Mouse (Mus musculus) midbrain, embryonic 16.5 days (tissue): ENCODE measurements at regions not wholly inside any gene's neighbourhood (a gene's known extent, or its start where the extent isn't known, plus 50 kb on each side); places are given as distances from the start of the nearest gene placed in this dataset.

Experiments
- ATAC-seq: fragments of 200-750 bp; cut with Nextera tagmentation; 2 replicates; pipeline ENCODE4 v1.8.0; 2017; ENCODE audit warnings: moderate TSS enrichment
- H3K27ac ChIP-seq: fragments of 300-500 bp; sonication (generic); 2 replicates; pipeline ENCODE4 v1.5.1; 2014; ENCODE audit warnings: mild to moderate bottlenecking, low read length, mixed read lengths
- H3K27me3 ChIP-seq: fragments of 300-500 bp; sonication (generic); 2 replicates; pipeline ENCODE4 v1.6.1; 2014; ENCODE audit warnings: low read depth, low read length, mixed read lengths; ENCODE audit not compliant: control insufficient read depth, insufficient read depth
- H3K36me3 ChIP-seq: fragments of 300-500 bp; sonication (generic); 2 replicates; pipeline ENCODE4 v1.6.1; 2014; ENCODE audit warnings: mild to moderate bottlenecking, low read length, moderate library complexity, mixed read lengths; ENCODE audit not compliant: control insufficient read depth, insufficient read depth
- H3K4me1 ChIP-seq: fragments of 300-500 bp; sonication (generic); 2 replicates; pipeline ENCODE4 v1.6.1; 2014; ENCODE audit warnings: mild to moderate bottlenecking, low read length, mixed read lengths; ENCODE audit not compliant: control insufficient read depth, insufficient read depth
- H3K4me2 ChIP-seq: fragments of 300-500 bp; sonication (generic); 2 replicates; pipeline ENCODE4 v1.6.1; 2014; ENCODE audit warnings: mild to moderate bottlenecking, low read length, mixed read lengths
- H3K4me3 ChIP-seq: fragments of 300-500 bp; sonication (generic); 2 replicates; pipeline ENCODE4 v1.5.1; 2014; ENCODE audit warnings: low read depth, mild to moderate bottlenecking, low read length, moderate library complexity, mixed read lengths
- H3K9ac ChIP-seq: fragments of 300-500 bp; sonication (generic); 2 replicates; pipeline ENCODE4 v1.6.1; 2014; ENCODE audit warnings: low read depth, low read length, mixed read lengths
- H3K9me3 ChIP-seq: fragments of 300-500 bp; sonication (generic); replicated peaks from 2 replicates; pipeline ENCODE4 v1.6.1; 2014; ENCODE audit warnings: mild to moderate bottlenecking, low read length, mixed read lengths; ENCODE audit not compliant: control insufficient read depth, poor library complexity, severe bottlenecking
- WGBS: fragments of 180-500 bp; shearing (Covaris S2); extraction: QIAGEN DNeasy Blood & Tissue Kit; methylation state at CpG from one replicate; pipeline ENCODE4 v1.1.7; 2014; 5-methylcytosine and 5-hydroxymethylcytosine counted together

- H3K9ac ChIP-seq = no peak overlapping the region
- no peaks in the 10 kb centered on the region for H3K9me3 ChIP-seq
- no peak overlapping the region for H3K27ac ChIP-seq
- no peaks in the 10 kb centered on the region for H3K4me1 ChIP-seq
- H3K4me3 ChIP-seq = no peak overlapping the region
- H3K36me3 ChIP-seq = no peaks in the 10 kb centered on the region
- WGBS = 98% methylated on average over 1 of the region's 1 CpGs
- no peak for ATAC-seq
- no peak overlapping the region for H3K4me2 ChIP-seq
- H3K27me3 ChIP-seq = no peaks in the 10 kb centered on the region
Measured at GRCm38 (mm10) chr1:176443712-176444111, 168.6 kb upstream of the Pld5 start.

DNA sequence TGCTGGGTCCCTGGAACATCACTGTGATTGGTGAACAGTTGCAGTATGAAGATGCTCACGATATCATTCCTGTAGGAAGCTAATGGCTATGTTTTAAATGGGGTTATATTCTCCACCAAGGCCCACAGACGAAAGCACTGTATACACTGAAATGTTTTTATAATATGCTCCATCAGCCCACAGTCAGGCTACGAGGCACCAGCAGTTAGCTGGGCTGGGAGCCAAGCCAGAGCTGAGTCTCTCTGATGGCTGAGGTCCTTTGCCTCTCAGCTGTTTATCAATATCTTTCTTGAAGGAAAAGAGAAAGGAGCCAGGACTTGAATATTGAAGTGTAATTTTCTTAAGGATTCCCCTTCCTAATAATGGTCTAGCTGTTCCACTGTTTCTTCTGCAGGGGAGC lies 165.1 kb upstream of the Pld5 start:
- WGBS = 70% methylated on average over 3 of the region's 3 CpGs
- H3K36me3 ChIP-seq = no peaks in the 10 kb centered on the region
- H3K27me3 ChIP-seq = no peaks in the 10 kb centered on the region
- no peaks in the 10 kb centered on the region for H3K9me3 ChIP-seq
- ATAC-seq = no peak
- no peak overlapping the region for H3K9ac ChIP-seq
- H3K4me2 ChIP-seq = no peak overlapping the region
- no peak overlapping the region for H3K27ac ChIP-seq
- H3K4me3 ChIP-seq = no peak overlapping the region
- H3K4me1 ChIP-seq = peaks cover 4% of the 10 kb centered on the region; the same call in 1 of the 2 replicates

GRCm38 (mm10) chr1:176427835-176428234 lies 152.7 kb upstream of the Pld5 start:
- H3K9ac ChIP-seq = no peak overlapping the region
- H3K27ac ChIP-seq = no peak overlapping the region

DNA sequence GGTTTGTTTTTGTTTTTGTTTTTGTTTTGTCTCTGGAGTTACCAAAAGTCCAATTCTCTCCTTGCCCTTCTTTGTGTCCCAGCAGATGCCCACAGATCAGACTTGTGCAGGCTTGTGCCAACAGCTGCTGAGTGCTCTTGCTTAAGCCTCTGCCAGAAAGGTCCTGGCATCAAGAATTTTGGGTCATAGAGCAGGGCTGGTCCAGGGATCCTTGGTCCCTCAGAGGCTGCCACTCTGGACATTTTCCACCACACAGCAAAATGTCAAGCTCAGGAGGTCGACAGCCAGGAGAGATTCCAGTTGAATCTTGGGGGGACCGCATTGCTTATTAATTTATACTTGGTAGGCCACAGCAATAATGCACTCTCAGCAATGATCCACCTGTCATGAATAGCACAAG lies 151.9 kb upstream of the Pld5 start:
- Histone ChIP-seq H3K9me3 (no peaks in the 10 kb centered on the region), H3K4me2 (no peak overlapping the region), H3K4me1 (no peaks in the 10 kb centered on the region), H3K27ac (no peak overlapping the region), H3K27me3 (no peaks in the 10 kb centered on the region), H3K36me3 (no peaks in the 10 kb centered on the region), H3K9ac (no peak overlapping the region), H3K4me3 (no peak overlapping the region)
- ATAC-seq = no peak
- 82% methylated on average over 2 of the region's 2 CpGs for WGBS

More at GRCm38 (mm10) chr1:176427835-176428234, 152.7 kb upstream of the Pld5 start:
- Histone ChIP-seq H3K4me1 (no peaks in the 10 kb centered on the region), H3K36me3 (no peaks in the 10 kb centered on the region), H3K27me3 (no peaks in the 10 kb centered on the region), H3K4me2 (no peak overlapping the region), H3K9me3 (no peaks in the 10 kb centered on the region), H3K4me3 (no peak overlapping the region)
- ATAC-seq = no peak
- WGBS = 42% methylated on average over 4 of the region's 4 CpGs

DNA sequence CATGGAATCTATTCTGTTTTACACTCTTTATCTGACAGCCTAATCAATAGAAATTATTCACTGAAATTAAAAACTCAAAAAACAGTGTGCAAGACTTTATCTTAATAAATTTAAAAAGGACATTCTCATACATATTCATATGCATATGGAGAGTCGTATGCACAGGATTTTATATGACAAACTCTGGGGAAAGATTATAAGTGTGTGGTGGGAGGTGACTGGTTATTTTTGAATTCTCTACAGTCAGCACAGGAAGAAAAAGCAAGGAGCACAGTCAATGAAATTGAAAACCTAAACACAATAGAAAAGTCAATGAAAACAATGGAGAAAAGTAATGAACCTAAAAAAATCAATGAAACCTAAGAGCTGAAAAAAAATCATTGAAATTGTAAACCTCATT lies 142.1 kb upstream of the Pld5 start:
- Histone ChIP-seq H3K9me3 (no peaks in the 10 kb centered on the region), H3K27me3 (no peaks in the 10 kb centered on the region), H3K36me3 (no peaks in the 10 kb centered on the region), H3K4me2 (no peak overlapping the region), H3K9ac (no peak overlapping the region), H3K4me1 (no peaks in the 10 kb centered on the region), H3K4me3 (no peak overlapping the region), H3K27ac (no peak overlapping the region)
- 81% methylated on average over 1 of the region's 1 CpGs for WGBS
- no peak for ATAC-seq

GRCm38 (mm10) chr1:176404128-176404527 lies 129.0 kb upstream of the Pld5 start:
- Histone ChIP-seq H3K36me3 (no peaks in the 10 kb centered on the region), H3K4me1 (no peaks in the 10 kb centered on the region), H3K27me3 (no peaks in the 10 kb centered on the region), H3K9ac (no peak overlapping the region), H3K9me3 (no peaks in the 10 kb centered on the region), H3K4me3 (no peak overlapping the region), H3K27ac (no peak overlapping the region), H3K4me2 (no peak overlapping the region)
- ATAC-seq = no peak
- WGBS = 91% methylated on average over 3 of the region's 3 CpGs

DNA sequence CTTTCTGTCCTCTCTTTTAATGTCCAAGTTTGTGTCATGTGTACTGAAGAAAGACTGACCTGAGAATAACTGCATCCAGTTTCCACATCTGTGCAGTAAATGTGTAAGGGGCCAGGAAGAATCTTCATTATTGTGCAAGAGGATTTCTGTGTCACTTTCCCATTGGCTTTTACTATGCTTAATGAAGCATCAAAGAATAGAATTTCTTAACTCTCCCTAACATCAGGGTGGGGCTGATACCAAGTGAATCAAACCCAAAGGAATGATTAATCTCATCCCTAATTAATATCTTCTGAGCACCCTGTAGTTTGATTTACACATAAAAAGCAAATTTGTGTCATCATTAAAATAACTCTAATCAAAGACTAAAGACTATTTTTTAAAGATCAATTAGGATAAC lies 104.5 kb upstream of the Pld5 start:
- H3K27ac ChIP-seq = no peak overlapping the region
- H3K4me3 ChIP-seq = no peak overlapping the region
- no peaks in the 10 kb centered on the region for H3K4me1 ChIP-seq
- H3K27me3 ChIP-seq = no peaks in the 10 kb centered on the region
- no peak overlapping the region for H3K4me2 ChIP-seq
- no peaks in the 10 kb centered on the region for H3K9me3 ChIP-seq
- no peaks in the 10 kb centered on the region for H3K36me3 ChIP-seq
- H3K9ac ChIP-seq = no peak overlapping the region
- 0 out of 2 replicates have a peak, but pooled peaks have one; percentile 54 for ATAC-seq

DNA sequence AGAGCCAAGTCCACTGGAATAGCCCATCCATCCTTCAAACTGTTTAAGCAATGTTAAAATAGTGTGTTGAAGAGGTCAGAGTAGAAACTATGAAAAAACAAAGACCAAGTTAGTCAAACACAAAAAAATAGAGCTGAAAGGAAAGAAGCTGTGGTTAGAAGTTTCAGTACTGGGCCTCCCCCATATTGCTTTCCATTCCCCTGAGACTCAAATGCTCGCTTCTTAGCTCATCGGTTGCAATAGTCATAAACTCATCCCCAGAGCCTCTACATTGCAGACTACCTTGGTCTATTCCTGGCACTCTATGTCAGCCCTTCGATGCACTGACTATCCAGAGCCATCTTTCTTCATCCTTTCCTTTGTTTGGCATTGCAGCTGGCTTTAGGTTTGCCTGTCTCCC lies 91.8 kb upstream of the Pld5 start:
- no peaks in the 10 kb centered on the region for H3K36me3 ChIP-seq
- no peaks in the 10 kb centered on the region for H3K4me1 ChIP-seq
- H3K4me2 ChIP-seq = no peak overlapping the region
- no peak overlapping the region for H3K27ac ChIP-seq
- no peaks in the 10 kb centered on the region for H3K27me3 ChIP-seq
- WGBS = 89% methylated on average over 3 of the region's 3 CpGs
- no peak for ATAC-seq
- H3K9me3 ChIP-seq = no peaks in the 10 kb centered on the region
- no peak overlapping the region for H3K9ac ChIP-seq
- no peak overlapping the region for H3K4me3 ChIP-seq

DNA sequence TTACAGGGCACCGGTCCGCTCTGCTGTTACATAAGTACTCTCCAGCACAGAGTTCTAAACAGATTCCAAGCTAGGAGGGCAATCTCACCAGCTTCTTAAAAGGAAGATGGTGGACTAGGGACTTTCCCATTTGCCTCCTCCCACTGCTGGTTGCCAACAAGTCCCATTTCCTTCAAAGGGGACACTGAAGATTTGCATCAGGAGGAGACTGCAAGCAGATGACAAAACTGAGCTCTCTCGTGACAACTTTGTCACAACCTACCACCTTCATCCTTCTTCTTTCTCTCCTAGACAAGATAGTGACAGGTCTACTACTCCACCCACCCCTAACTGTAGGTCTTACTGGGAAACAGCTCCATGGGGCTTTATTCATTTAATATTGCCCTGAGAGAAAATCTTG lies 85.8 kb upstream of the Pld5 start:
- no peak for ATAC-seq
- peaks cover 2% of the 10 kb centered on the region; the same call in 1 of the 2 replicates for H3K4me1 ChIP-seq
- H3K27ac ChIP-seq = no peak overlapping the region
- no peaks in the 10 kb centered on the region for H3K9me3 ChIP-seq
- H3K36me3 ChIP-seq = no peaks in the 10 kb centered on the region
- H3K4me3 ChIP-seq = no peak overlapping the region
- WGBS = 98% methylated on average over 3 of the region's 3 CpGs
- no peaks in the 10 kb centered on the region for H3K27me3 ChIP-seq
- H3K9ac ChIP-seq = no peak overlapping the region
- no peak overlapping the region for H3K4me2 ChIP-seq
